Mouse (Mus musculus): Measurements from ENCODE around the gene Gm45194. TPM values are rescaled to one million over a fixed set of nuclear protein-coding genes. Genes with fewer than 3 reads are reported as not detected.

The Gm45194 gene
- polyA plus RNA-seq, 2 experiments: 0.15 to 1.7 TPM

- Histone ChIP-seq H3K9me3 (ENCODE audit: control insufficient read depth, low read length) (no peaks in the 10 kb centered on the region), H3K36me3 (ENCODE audit: control insufficient read depth, insufficient read depth, low read length) (no peaks in the 10 kb centered on the region), H3K27me3 (ENCODE audit: control insufficient read depth, insufficient read depth, low read length) (no peaks in the 10 kb centered on the region), H3K27ac (replicated peaks; ENCODE audit: low read depth, low read length) (no peak overlapping the region), H3K9ac (ENCODE audit: low read depth, low read length, severe bottlenecking) (no peak overlapping the region), H3K4me2 (replicated peaks; ENCODE audit: low read depth, low read length, severe bottlenecking) (no peak overlapping the region), H3K4me1 (ENCODE audit: control insufficient read depth, insufficient read depth, low read length) (no peaks in the 10 kb centered on the region), H3K4me3 (replicated peaks; ENCODE audit: low read length) (no peak overlapping the region)
- peak; percentile 5 for DNase-seq (ENCODE audit: low spot score)
- ATAC-seq (ENCODE audit: low FRiP score, low read depth): no peak
- no peak for TF ChIP-seq POLR2A (IDR thresholded peaks at IDR 0.05; ENCODE audit: borderline replicate concordance, extremely low read depth, insufficient read depth, insufficient read length)
- 76% methylated on average over 2 of the region's 2 CpGs for WGBS
These were observed 364.3 kb downstream of the Gm45194 start for GRCm38 (mm10) chrX:112255513-112255912.

- no peaks in the 10 kb centered on the region for H3K4me1 ChIP-seq (ENCODE audit: control insufficient read depth, insufficient read depth, low read length)
- H3K36me3 ChIP-seq (ENCODE audit: control insufficient read depth, insufficient read depth, low read length): no peaks in the 10 kb centered on the region
- WGBS: 59% methylated on average over 1 of the region's 1 CpGs
- no peaks in the 10 kb centered on the region for H3K9me3 ChIP-seq (ENCODE audit: control insufficient read depth, low read length)
- no peak overlapping the region for H3K4me2 ChIP-seq (replicated peaks; ENCODE audit: low read depth, low read length, severe bottlenecking)
- TF ChIP-seq POLR2A (IDR thresholded peaks at IDR 0.05; ENCODE audit: borderline replicate concordance, extremely low read depth, insufficient read depth, insufficient read length): no peak
- H3K9ac ChIP-seq (ENCODE audit: low read depth, low read length, severe bottlenecking): no peak overlapping the region
- H3K27ac ChIP-seq (replicated peaks; ENCODE audit: low read depth, low read length): no peak overlapping the region
- ATAC-seq (ENCODE audit: low FRiP score, low read depth) (no peak), DNase-seq (ENCODE audit: low spot score) (no peak)
- H3K4me3 ChIP-seq (replicated peaks; ENCODE audit: low read length): no peak overlapping the region
- no peaks in the 10 kb centered on the region for H3K27me3 ChIP-seq (ENCODE audit: control insufficient read depth, insufficient read depth, low read length)
These were observed 382.4 kb downstream of the Gm45194 start for GRCm38 (mm10) chrX:112273550-112273949.

Other genes starting within 250 kb of the Gm45194 start
- gene Hdx, start 194.3 kb upstream of the Gm45194 start, polyA plus RNA-seq (2012; rRNA removed): 1.3 and 1.6 TPM in 2 replicates
- 0.65 and 0.91 TPM in 2 replicates for gene Hdx, start 194.3 kb upstream of the Gm45194 start, polyA plus RNA-seq (2014; fragmentation: Nextera tagmentation; extraction: Ambion mirVana)
- gene Tex16, start 119.6 kb downstream of the Gm45194 start, polyA plus RNA-seq (2012; rRNA removed): 0.23 and 0.60 TPM in 2 replicates
- gene Tex16, start 119.6 kb downstream of the Gm45194 start, polyA plus RNA-seq (2014; fragmentation: Nextera tagmentation; extraction: Ambion mirVana): 1.1 and 3.6 TPM in 2 replicates

Measured in limb, embryonic 14.5 days (tissue).